In genomic region chr11:25057093-25057521, GRCm38 (mm10) we compare ENCODE assay signal across 9 mouse cellular contexts.
DNase-seq lines count a peak whose midpoint lies in the region; ATAC-seq and TF ChIP-seq lines count a peak whose summit lies in the region.
"Had no signal": no experiment of that assay in that cellular context is flagged by ENCODE, and none has a peak within 500 bp of the region (broad histone marks: within the 10 kb centered on the region; RNA-seq: fewer than 3 reads in every experiment).

No protein-coding gene starts in this region.

- no peak for DNase-seq in heart, adult 2 months
- no peak for DNase-seq in cerebellum, postnatal 36 days
- DNase-seq in layer of hippocampus, adult 2 months (ENCODE audit: low spot score in 2 of 2): no peak
- no peak for DNase-seq in layer of hippocampus, postnatal 36 days

- intact Hi-C loops in heart, adult 2 months (cut with DNase I): no loop called here

- H3K79me2 ChIP-seq in heart, adult 2 months (replicated peaks; ENCODE audit: control insufficient read depth, insufficient read depth, low read length): no peaks in the 10 kb centered on the region

- no peaks in the 10 kb centered on the region for H3K36me3 ChIP-seq in heart, embryonic 16.5 days (ENCODE audit: control insufficient read depth, insufficient read depth)
- no peaks in the 10 kb centered on the region for H3K36me3 ChIP-seq in heart, adult 2 months (ENCODE audit: control insufficient read depth, insufficient read depth, low read length)
- H3K36me3 ChIP-seq in embryonic facial prominence, embryonic 15.5 days: no peaks in the 10 kb centered on the region
- H3K36me3 ChIP-seq in intestine, postnatal 0 days (ENCODE audit: control insufficient read depth, insufficient read depth): no peaks in the 10 kb centered on the region
- no peaks in the 10 kb centered on the region for H3K36me3 ChIP-seq in neural tube, embryonic 13.5 days
- H3K36me3 ChIP-seq: liver, embryonic 15.5 days had no signal

- WGBS in heart, embryonic 16.5 days: 5% methylated on average over 7 of the region's 7 CpGs
- WGBS in heart, adult 2 months: 12% methylated on average over 7 of the region's 7 CpGs
- 4% methylated on average over 7 of the region's 7 CpGs for whole genome bisulfite sequencing in embryonic facial prominence, embryonic 15.5 days
- 4% methylated on average over 7 of the region's 7 CpGs for WGBS in intestine, postnatal 0 days
- WGBS in neural tube, embryonic 13.5 days: 0% methylated on average over 7 of the region's 7 CpGs

- H3K9ac ChIP-seq in heart, embryonic 16.5 days (ENCODE audit: low read length): peak overlapping the region; percentile 27; the same call in 1 of the 2 replicates
- H3K9ac ChIP-seq in heart, adult 2 months (ENCODE audit: low read depth, low read length): no peak overlapping the region
- H3K9ac ChIP-seq in embryonic facial prominence, embryonic 15.5 days: no peak overlapping the region
- H3K9ac ChIP-seq in intestine, postnatal 0 days (ENCODE audit: low read depth, low read length): no peak overlapping the region
- H3K9ac ChIP-seq in neural tube, embryonic 13.5 days: 0 out of 2 replicates have a peak overlapping the region, but pooled peaks have one; percentile 3
- H3K9ac ChIP-seq: liver, embryonic 15.5 days had no signal

- TF ChIP-seq CTCF in heart, adult 2 months (IDR thresholded peaks at IDR 0.05): no peak
- no peak for TF ChIP-seq CTCF in intestine, postnatal 0 days (IDR thresholded peaks at IDR 0.05; ENCODE audit: low read depth)
- TF ChIP-seq CTCF in layer of hippocampus, adult 2 months (conservative IDR thresholded peaks at IDR 0.05): no peak

- peak overlapping the region; percentile 45; the same call in 1 of the 2 replicates for H3K4me2 ChIP-seq in heart, embryonic 16.5 days (ENCODE audit: low read depth, low read length)
- 0 out of 2 replicates have a peak overlapping the region, but pooled peaks have one; percentile 2 for H3K4me2 ChIP-seq in embryonic facial prominence, embryonic 15.5 days (replicated peaks)
- H3K4me2 ChIP-seq in intestine, postnatal 0 days (replicated peaks; ENCODE audit: low read depth): peak overlapping the region; percentile 51
- peak overlapping the region; percentile 42 for H3K4me2 ChIP-seq in neural tube, embryonic 13.5 days
- H3K4me2 ChIP-seq: liver, embryonic 15.5 days had no signal

- no peak for TF ChIP-seq EP300 in heart, adult 2 months (IDR thresholded peaks at IDR 0.05; ENCODE audit: insufficient read depth, low read depth, low read length)

- peaks cover 2% of the 10 kb centered on the region; the same call in 1 of the 2 replicates for H3K9me3 ChIP-seq in heart, embryonic 16.5 days (replicated peaks; ENCODE audit: control insufficient read depth, low read length)
- no peaks in the 10 kb centered on the region for H3K9me3 ChIP-seq in embryonic facial prominence, embryonic 15.5 days (replicated peaks)
- no peaks in the 10 kb centered on the region for H3K9me3 ChIP-seq in intestine, postnatal 0 days (ENCODE audit: control insufficient read depth)
- peaks cover 10% of the 10 kb centered on the region; the same call in 1 of the 2 replicates for H3K9me3 ChIP-seq in neural tube, embryonic 13.5 days
- H3K9me3 ChIP-seq: liver, embryonic 15.5 days had no signal

- peak overlapping the region; percentile 15 for H3K4me3 ChIP-seq in heart, embryonic 16.5 days (ENCODE audit: low read length)
- H3K4me3 ChIP-seq in heart, adult 2 months: no peak overlapping the region
- H3K4me3 ChIP-seq in embryonic facial prominence, embryonic 15.5 days (replicated peaks): no peak overlapping the region
- H3K4me3 ChIP-seq in intestine, postnatal 0 days (ENCODE audit: low read depth, low read length): no peak overlapping the region
- 0 out of 2 replicates have a peak overlapping the region, but pooled peaks have one; percentile 11 for H3K4me3 ChIP-seq in neural tube, embryonic 13.5 days
- no peak overlapping the region for H3K4me3 ChIP-seq in layer of hippocampus, adult 2 months
- H3K4me3 ChIP-seq: liver, embryonic 15.5 days had no signal

- H3K27me3 ChIP-seq in heart, embryonic 16.5 days (ENCODE audit: control insufficient read depth, insufficient read depth, low read length): no peaks in the 10 kb centered on the region
- no peaks in the 10 kb centered on the region for H3K27me3 ChIP-seq in heart, adult 2 months (ENCODE audit: control insufficient read depth, insufficient read depth, low read length)
- H3K27me3 ChIP-seq in embryonic facial prominence, embryonic 15.5 days: no peaks in the 10 kb centered on the region
- H3K27me3 ChIP-seq in intestine, postnatal 0 days (replicated peaks; ENCODE audit: control insufficient read depth, insufficient read depth, low read length): no peaks in the 10 kb centered on the region
- no peaks in the 10 kb centered on the region for H3K27me3 ChIP-seq in neural tube, embryonic 13.5 days
- H3K27me3 ChIP-seq: liver, embryonic 15.5 days had no signal

- TF ChIP-seq POLR2A in heart, adult 2 months (IDR thresholded peaks at IDR 0.05; ENCODE audit: insufficient read depth, low read depth, low read length): no peak

- ATAC-seq in heart, embryonic 16.5 days (replicated peaks; ENCODE audit: extremely low read depth, insufficient read depth, low FRiP score): no peak
- no peak for ATAC-seq in embryonic facial prominence, embryonic 15.5 days (ENCODE audit: insufficient number of reproducible peaks, low FRiP score, low TSS enrichment, low read depth)
- ATAC-seq in intestine, postnatal 0 days: peak; percentile 86
- ATAC-seq in neural tube, embryonic 13.5 days (ENCODE audit: low read depth): peak; percentile 72

- H3K27ac ChIP-seq in heart, embryonic 16.5 days (ENCODE audit: low read length): no peak overlapping the region
- no peak overlapping the region for H3K27ac ChIP-seq in heart, adult 2 months
- H3K27ac ChIP-seq in embryonic facial prominence, embryonic 15.5 days (replicated peaks): no peak overlapping the region
- H3K27ac ChIP-seq in intestine, postnatal 0 days (ENCODE audit: low read depth, low read length): no peak overlapping the region
- H3K27ac ChIP-seq in neural tube, embryonic 13.5 days (replicated peaks): peak overlapping the region; percentile 46
- no peak overlapping the region for H3K27ac ChIP-seq in layer of hippocampus, adult 2 months
- H3K27ac ChIP-seq: liver, embryonic 15.5 days had no signal

- peaks cover 9% of the 10 kb centered on the region for H3K4me1 ChIP-seq in heart, embryonic 16.5 days (ENCODE audit: control insufficient read depth, insufficient read depth, low read length)
- H3K4me1 ChIP-seq in heart, adult 2 months (ENCODE audit: control insufficient read depth, insufficient read depth, low read length): no peaks in the 10 kb centered on the region
- H3K4me1 ChIP-seq in embryonic facial prominence, embryonic 15.5 days: peaks cover 9% of the 10 kb centered on the region; the same call in 1 of the 2 replicates
- peaks cover 5% of the 10 kb centered on the region for H3K4me1 ChIP-seq in intestine, postnatal 0 days (replicated peaks; ENCODE audit: control insufficient read depth, insufficient read depth, low read length)
- peaks cover 13% of the 10 kb centered on the region for H3K4me1 ChIP-seq in neural tube, embryonic 13.5 days (replicated peaks)
- H3K4me1 ChIP-seq: liver, embryonic 15.5 days had no signal

Comparison
In these comparisons a context has a peak if more than half of its experiments do, and no peak if none do; other contexts are left out.
1. H3K4me3 ChIP-seq: peak in heart, embryonic 16.5 days (single experiment) and neural tube, embryonic 13.5 days (single experiment); none in heart, adult 2 months (single experiment), embryonic facial prominence, embryonic 15.5 days (single experiment), intestine, postnatal 0 days (single experiment) and layer of hippocampus, adult 2 months (single experiment).
2. H3K9ac ChIP-seq: peak in heart, embryonic 16.5 days (single experiment) and neural tube, embryonic 13.5 days (single experiment); none in heart, adult 2 months (single experiment), embryonic facial prominence, embryonic 15.5 days (single experiment) and intestine, postnatal 0 days (single experiment).
3. ATAC-seq: peak in intestine, postnatal 0 days (single experiment) and neural tube, embryonic 13.5 days (single experiment); none in heart, embryonic 16.5 days (single experiment) and embryonic facial prominence, embryonic 15.5 days (single experiment).
4. Peak in every context shown above with its lines, with median percentiles within 50 percentile points of each other: H3K4me2 ChIP-seq.